Mouse (Mus musculus): Measurements from ENCODE around the gene Slx1b.

Gene Slx1b

GRCm38 (mm10) chr7:126676631-126677220, 18.9 kb downstream of the Slx1b start:
- DNase-seq (ENCODE audit: low spot score) = no peak

GRCm38 (mm10) chr7:126676207-126676606, 19.4 kb downstream of the Slx1b start, which contains the start of gene Sult1a1:
Sult1a1 (minus strand) TSS chr7:126676432.
- DNase-seq (ENCODE audit: low spot score) = no peak

DNA sequence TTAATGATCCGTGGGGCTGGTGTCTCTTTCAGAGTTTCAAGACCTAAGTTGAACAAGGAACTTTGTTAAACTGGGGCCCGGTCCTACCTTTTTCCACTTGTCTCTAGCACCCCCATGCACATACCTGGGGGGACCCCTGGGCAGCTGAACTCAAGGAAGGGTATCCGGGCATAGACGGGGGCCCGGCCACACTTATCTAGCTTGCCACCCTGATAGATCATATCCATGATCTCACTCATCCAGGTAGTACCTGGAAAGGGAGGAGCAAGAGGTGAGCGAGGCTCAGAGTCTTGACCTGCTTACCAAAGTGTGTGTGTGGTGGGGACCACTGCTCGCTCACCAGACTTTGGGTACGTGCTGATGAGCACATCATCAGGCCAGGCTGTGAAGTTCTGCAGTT, 20.5 kb downstream of the Slx1b start:
- DNase-seq (ENCODE audit: low spot score) = no peak

DNA sequence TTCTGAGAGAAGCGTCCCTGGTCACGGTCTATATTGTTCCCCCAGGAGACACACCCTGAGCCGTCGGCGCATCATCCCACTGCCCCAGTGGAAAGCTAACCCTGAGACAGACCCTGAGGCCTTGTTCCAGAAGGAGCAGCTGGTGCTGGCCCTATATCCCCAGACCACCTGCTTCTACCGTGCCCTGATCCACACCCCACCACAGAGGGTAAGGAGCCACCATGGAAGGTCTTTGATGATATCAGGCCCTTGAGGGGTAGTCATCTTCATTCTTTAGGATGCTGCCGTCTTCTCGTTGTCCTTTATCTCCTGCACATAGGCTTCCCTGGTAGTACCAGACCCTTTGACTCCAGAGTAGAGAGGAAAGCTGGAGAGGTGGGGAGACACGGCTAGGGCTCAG, 23.5 kb downstream of the Slx1b start:
- no peak for DNase-seq (ENCODE audit: low spot score)

GRCm38 (mm10) chr7:126670152-126670551, 25.4 kb downstream of the Slx1b start:
- no peak for DNase-seq (ENCODE audit: low spot score)

DNA sequence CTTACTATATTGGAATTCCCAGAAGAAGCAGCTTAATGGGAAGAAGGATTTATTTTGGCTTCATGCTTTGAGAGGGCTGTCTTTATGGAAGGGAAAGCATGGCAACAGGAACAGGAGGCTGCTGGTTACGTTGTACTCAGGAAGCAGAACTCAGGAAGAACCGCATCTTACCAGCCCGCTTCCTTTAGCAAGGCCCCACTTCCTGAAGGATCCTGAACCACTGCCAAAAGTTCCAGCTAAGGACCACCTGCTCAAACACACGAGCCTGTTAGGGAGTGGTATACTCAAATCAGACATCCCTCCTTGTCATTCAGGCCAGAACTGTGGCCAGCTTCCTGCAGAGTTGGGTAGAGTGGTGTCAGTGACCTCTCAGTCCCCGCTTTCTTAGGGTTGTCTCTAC, 27.1 kb downstream of the Slx1b start:
- DNase-seq (ENCODE audit: low spot score) = no peak

GRCm38 (mm10) chr7:126667495-126668090, 28.0 kb downstream of the Slx1b start:
- DNase-seq (ENCODE audit: low spot score) = no peak

GRCm38 (mm10) chr7:126665269-126665668, 30.3 kb downstream of the Slx1b start:
- no peak for DNase-seq (ENCODE audit: low spot score)

DNA sequence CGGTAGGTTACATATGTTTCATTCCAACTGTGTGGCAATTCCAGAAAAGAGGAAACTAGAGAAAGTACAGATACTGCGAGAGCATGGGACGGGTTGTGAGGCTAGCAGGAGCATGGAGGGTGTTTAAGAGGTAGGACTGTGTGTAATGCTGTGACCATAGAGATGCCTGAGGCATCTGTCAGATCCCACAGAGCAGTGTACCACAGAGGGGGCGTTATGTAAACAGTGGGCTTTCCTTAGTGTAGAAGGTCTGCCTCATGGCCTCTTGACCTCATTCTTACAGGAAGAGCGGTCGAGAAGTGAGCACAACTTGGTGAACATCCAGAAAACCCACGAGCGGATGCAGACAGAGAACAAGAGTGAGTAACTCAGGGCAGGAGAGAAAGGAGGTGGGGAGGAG, 31.9 kb downstream of the Slx1b start:
- peak; percentile 10 for DNase-seq (ENCODE audit: low spot score)

DNA sequence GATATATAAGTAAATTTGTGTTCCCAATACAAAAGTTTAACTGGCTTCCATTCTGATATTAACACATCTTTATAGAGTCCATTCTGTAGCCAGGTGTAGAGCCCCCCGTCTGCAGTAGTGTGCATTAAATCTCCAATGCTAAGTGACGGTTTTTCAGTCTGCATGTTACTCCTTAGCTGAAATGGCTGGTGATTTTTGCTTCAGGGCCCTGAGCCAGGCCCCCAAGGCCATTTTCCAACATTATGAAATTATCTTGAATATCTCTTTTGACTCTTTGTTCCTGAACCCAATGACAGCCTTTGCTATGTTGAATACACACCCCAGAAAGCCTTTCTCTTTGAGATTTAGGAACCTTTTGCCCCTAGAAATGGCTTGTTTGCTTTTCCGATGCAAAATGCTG, 35.8 kb downstream of the Slx1b start:
- DNase-seq (ENCODE audit: low spot score) = no peak

- no peak for DNase-seq (ENCODE audit: low spot score)
These were observed 38.1 kb downstream of the Slx1b start for GRCm38 (mm10) chr7:126657522-126657921.

GRCm38 (mm10) chr7:126655695-126656094, 39.9 kb downstream of the Slx1b start:
- no peak for DNase-seq (ENCODE audit: low spot score)

- no peak for DNase-seq (ENCODE audit: low spot score)
These were observed 41.6 kb downstream of the Slx1b start for GRCm38 (mm10) chr7:126653991-126654390.

DNA sequence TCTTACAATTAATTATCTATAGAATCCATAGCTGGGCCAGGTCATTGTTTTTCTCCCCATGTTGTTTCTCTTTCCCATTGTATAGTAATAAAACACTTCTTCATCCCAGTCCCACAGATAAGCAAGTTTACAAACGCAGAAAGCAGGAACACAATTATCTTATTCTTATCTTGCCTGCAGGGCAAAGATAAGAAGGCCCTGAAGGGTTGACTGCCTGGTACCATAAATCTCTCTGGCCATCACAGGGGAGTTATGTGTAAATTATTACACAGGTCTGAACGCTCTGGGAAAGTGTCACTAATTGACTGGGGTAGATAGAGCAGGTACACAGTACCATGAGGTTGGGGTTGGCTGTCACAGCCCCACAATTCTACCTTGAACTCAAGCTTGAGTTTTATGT, 44.7 kb downstream of the Slx1b start:
- DNase-seq (ENCODE audit: low spot score) = no peak

GRCm38 (mm10) chr7:126649231-126650051, 46.1 kb downstream of the Slx1b start, which contains the start of gene Sgf29:
Sgf29 (plus strand) TSS chr7:126649309.
- DNase-seq (ENCODE audit: low spot score) = peak; percentile 95

DNA sequence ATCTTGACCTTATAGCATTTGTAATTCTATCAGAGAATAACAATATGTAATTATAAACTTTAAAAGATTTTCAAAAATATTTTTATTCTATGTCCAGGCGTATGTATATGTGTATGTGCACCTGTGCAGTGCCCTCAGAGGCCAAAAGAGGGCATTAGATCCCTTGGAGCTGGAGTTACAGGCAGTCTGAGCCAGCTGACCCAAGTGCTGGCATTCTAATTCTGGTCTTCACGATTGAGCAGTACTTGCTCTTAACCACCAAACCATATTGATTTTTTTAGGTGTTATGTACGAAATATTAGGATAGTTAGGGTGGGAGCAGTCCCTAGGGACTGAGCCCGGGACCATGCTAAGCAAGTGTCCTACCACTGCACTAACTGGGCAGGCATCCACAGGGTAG, 47.1 kb downstream of the Slx1b start:
- no peak for DNase-seq (ENCODE audit: low spot score)

- DNase-seq (ENCODE audit: low spot score) = no peak
These were observed 49.9 kb downstream of the Slx1b start for GRCm38 (mm10) chr7:126645708-126646107.

DNA sequence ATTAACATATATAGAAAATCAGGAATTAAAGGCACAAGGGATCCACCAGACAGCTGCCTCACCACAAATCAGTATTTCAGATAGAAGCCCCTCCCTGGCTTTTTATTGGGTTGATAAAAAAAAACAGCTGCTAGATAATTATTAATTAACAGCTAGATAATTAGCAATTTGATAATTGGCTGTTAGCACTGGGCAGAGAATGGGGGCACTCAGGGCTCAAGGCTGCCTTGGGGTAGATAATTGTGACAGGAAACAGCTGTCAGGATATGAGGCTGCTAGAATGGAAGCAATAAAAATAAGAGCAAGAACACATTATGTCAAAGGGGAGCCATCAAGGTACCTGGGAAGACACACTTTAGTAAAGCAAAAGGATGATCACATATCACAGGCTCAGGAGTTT, 50.7 kb downstream of the Slx1b start:
- DNase-seq (ENCODE audit: low spot score) = no peak

- DNase-seq (ENCODE audit: low spot score) = no peak
These were observed 51.2 kb downstream of the Slx1b start for GRCm38 (mm10) chr7:126644345-126644744.

GRCm38 (mm10) chr7:126643244-126643617, 52.4 kb downstream of the Slx1b start:
- DNase-seq (ENCODE audit: low spot score) = peak; percentile 59

DNA sequence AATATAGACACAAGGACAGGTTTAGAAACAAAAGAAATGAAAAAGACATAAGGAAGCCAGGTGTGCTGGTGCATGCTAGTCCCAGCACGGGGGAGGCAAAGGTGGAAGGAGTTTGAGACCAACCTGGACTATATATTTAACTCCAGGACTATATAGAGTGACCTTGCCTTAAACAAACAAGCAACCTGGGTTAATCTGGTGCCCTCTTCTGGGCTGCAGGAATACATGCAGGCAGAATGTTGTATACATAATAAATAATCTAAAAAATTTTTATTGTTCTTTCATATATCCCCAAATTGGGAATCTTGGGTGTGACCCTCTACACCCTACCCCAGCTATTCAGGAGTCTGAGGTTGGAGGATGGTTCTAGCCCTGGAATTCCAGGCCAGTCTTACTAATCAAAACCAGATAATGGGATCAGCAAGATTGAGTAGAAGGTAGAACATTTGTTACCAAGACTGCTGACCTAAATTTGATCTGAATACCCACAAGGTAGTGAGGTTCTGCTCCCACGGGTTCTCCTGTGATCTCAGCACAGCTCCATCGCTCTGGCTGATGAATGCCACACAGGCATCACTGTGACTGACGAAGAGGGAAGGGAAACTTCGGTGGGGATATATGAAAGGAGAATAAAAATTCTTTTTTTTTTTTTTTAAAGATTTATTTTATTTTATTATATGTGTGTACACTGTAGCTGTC, 52.9 kb downstream of the Slx1b start:
- DNase-seq (ENCODE audit: low spot score) = no peak

Data from embryo, embryonic 10.5 days (tissue).